Mouse (Mus musculus) liver, embryonic 12.5 days (tissue): ENCODE measurements around the gene Gja1. TPM values are rescaled to one million over a fixed set of nuclear protein-coding genes. Genes with fewer than 3 reads are reported as not detected.

Experiments
- ATAC-seq: fragments of 200-750 bp; cut with Nextera tagmentation; 2 replicates; pipeline ENCODE4 v1.8.0; 2017; ENCODE audit warnings: moderate number of reproducible peaks, mild to moderate bottlenecking, moderate library complexity
- H3K27ac ChIP-seq: fragments of 300-500 bp; sonication (generic); 2 replicates; pipeline ENCODE4 v1.5.1; 2016; ENCODE audit warnings: mild to moderate bottlenecking
- H3K27me3 ChIP-seq: fragments of 300-500 bp; sonication (generic); replicated peaks from 2 replicates; pipeline ENCODE4 v1.6.1; 2016; ENCODE audit warnings: mild to moderate bottlenecking, moderate library complexity
- H3K36me3 ChIP-seq: fragments of 300-500 bp; sonication (generic); 2 replicates; pipeline ENCODE4 v1.6.1; 2016; ENCODE audit warnings: mild to moderate bottlenecking, moderate library complexity
- H3K4me1 ChIP-seq: fragments of 300-500 bp; sonication (generic); 2 replicates; pipeline ENCODE4 v1.6.1; 2016
- H3K4me2 ChIP-seq: fragments of 300-500 bp; sonication (generic); 2 replicates; pipeline ENCODE4 v1.6.1; 2016; ENCODE audit warnings: mild to moderate bottlenecking, moderate library complexity
- H3K4me3 ChIP-seq: fragments of 300-500 bp; sonication (generic); 2 replicates; pipeline ENCODE4 v1.5.1; 2016; ENCODE audit warnings: mild to moderate bottlenecking, moderate library complexity
- H3K9ac ChIP-seq: fragments of 300-500 bp; sonication (generic); 2 replicates; pipeline ENCODE4 v1.6.1; 2016; ENCODE audit warnings: mild to moderate bottlenecking, moderate library complexity
- H3K9me3 ChIP-seq: fragments of 300-500 bp; sonication (generic); replicated peaks from 2 replicates; pipeline ENCODE4 v1.6.1; 2016; ENCODE audit warnings: mild to moderate bottlenecking, moderate library complexity
- WGBS: fragments of 180-500 bp; shearing (Covaris S2); methylation state at CpG from one replicate; pipeline ENCODE4 v1.1.7; 2016; ENCODE audit not compliant: insufficient replicate concordance; 5-methylcytosine and 5-hydroxymethylcytosine counted together
- polyA plus RNA-seq: library from polyadenylated mRNA; unstranded; fragments of >200 nt; fragmentation: Nextera tagmentation; extraction: Ambion mirVana; gene quantifications from 2 replicates; pipeline ENCODE4 v1.2.1, GENCODE M21; 2016

The Gja1 gene
- polyA plus RNA-seq, 1 experiment from 2014 or later, result 11.6 TPM

DNA sequence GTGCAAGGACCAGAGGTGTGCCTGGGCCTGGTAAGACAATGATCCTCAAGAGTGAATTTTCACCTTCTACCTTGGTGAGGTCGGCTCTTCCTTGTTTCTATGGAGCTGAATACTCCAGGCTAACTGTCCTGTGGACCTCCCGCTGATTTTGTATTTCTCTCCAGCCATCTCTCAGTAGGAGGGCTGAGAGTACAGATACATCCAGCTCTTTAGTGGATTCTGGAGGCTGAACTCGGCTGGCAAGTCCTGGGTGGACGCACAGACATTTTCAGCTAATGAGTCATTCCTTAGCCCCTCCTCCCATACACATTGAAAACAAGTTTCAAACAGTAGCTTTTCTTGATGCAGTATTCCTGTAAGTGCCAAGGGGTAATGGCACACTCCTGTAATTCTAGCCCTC is 49.2 kb downstream of the Gja1 start:
- Histone ChIP-seq H3K9ac (no peak overlapping the region), H3K4me1 (0 out of 2 replicates have a peak, but pooled peaks cover under 1% of the 10 kb centered on the region), H3K9me3 (no peaks in the 10 kb centered on the region), H3K27ac (no peak overlapping the region), H3K4me2 (no peak overlapping the region), H3K27me3 (no peaks in the 10 kb centered on the region), H3K4me3 (no peak overlapping the region), H3K36me3 (no peaks in the 10 kb centered on the region)
- ATAC-seq, result no peak
- 56% methylated on average over 4 of the region's 4 CpGs for WGBS

DNA sequence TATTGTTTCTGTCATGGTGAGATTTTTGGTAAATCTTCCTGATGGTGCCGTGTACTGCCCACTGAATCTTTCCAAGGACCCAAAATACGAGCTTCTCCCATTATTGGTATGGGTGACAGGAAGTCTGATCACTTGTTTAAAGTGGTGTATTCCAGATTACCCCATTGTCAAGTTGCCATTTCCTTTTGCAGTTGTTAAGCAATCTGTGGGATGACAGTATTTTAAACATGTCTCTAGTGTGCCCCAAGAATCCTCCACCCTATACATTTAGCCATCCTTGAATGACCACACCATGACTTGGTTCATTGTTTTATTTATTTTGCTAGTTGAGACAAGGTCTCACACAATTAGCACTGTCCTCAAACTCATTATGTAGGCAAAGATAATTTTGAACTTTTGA is 50.3 kb downstream of the Gja1 start:
- Histone ChIP-seq H3K36me3 (no peaks in the 10 kb centered on the region), H3K4me2 (no peak overlapping the region), H3K27ac (no peak overlapping the region), H3K9me3 (no peaks in the 10 kb centered on the region), H3K4me1 (0 out of 2 replicates have a peak, but pooled peaks cover 7% of the 10 kb centered on the region), H3K27me3 (no peaks in the 10 kb centered on the region), H3K4me3 (no peak overlapping the region), H3K9ac (no peak overlapping the region)
- no peak for ATAC-seq
- WGBS, result 52% methylated on average over 2 of the region's 2 CpGs

DNA sequence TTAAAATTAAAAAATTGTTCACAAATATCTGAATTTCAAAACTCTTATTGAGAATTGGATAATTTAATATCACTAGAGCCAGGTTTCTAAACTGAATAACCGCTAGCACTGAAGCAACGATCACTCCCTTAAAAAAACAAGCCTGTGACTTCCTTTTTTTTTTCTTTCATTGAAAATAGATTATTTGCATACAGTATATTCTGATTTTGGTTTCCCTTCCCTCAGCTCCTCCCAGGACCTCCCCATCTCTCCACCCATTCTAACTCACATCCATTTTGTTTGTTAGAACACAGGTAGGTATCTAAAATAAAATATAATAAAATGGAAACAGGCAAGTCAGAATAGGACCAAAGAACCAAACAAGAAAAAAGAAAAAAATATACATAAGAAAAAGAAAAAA is 50.7 kb downstream of the Gja1 start:
- Histone ChIP-seq H3K9ac (no peak overlapping the region), H3K4me3 (no peak overlapping the region), H3K27ac (no peak overlapping the region), H3K36me3 (no peaks in the 10 kb centered on the region), H3K9me3 (no peaks in the 10 kb centered on the region), H3K27me3 (no peaks in the 10 kb centered on the region), H3K4me2 (no peak overlapping the region), H3K4me1 (0 out of 2 replicates have a peak, but pooled peaks cover 7% of the 10 kb centered on the region)
- whole genome bisulfite sequencing, result 70% methylated on average over 2 of the region's 2 CpGs
- no peak for ATAC-seq

DNA sequence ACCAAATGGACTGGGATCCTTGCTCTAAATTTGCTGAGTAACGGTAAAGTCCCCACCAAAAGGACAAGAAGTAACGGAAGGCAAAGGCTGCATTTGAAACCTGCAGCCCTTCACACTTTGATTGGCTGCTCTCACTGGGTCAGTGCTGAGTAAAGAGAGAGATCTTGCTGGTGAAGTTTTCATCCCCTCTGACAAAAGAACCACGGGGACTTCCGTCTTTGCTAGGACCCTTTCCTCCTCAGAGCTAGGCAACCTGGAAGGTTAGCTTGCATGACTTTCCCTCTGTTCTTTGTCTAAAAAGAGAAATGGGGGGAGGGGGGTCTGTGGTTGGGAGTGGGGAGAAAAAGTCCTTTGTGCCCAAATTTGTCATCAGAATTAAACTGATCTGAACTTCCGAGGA is 51.9 kb downstream of the Gja1 start:
- no peak for ATAC-seq
- WGBS, result 68% methylated on average over 5 of the region's 5 CpGs
- 0 out of 2 replicates have a peak, but pooled peaks cover 7% of the 10 kb centered on the region for H3K4me1 ChIP-seq
- no peak overlapping the region for H3K4me3 ChIP-seq
- no peaks in the 10 kb centered on the region for H3K36me3 ChIP-seq
- no peaks in the 10 kb centered on the region for H3K27me3 ChIP-seq
- no peak overlapping the region for H3K9ac ChIP-seq
- no peaks in the 10 kb centered on the region for H3K9me3 ChIP-seq
- no peak overlapping the region for H3K4me2 ChIP-seq
- no peak overlapping the region for H3K27ac ChIP-seq

DNA sequence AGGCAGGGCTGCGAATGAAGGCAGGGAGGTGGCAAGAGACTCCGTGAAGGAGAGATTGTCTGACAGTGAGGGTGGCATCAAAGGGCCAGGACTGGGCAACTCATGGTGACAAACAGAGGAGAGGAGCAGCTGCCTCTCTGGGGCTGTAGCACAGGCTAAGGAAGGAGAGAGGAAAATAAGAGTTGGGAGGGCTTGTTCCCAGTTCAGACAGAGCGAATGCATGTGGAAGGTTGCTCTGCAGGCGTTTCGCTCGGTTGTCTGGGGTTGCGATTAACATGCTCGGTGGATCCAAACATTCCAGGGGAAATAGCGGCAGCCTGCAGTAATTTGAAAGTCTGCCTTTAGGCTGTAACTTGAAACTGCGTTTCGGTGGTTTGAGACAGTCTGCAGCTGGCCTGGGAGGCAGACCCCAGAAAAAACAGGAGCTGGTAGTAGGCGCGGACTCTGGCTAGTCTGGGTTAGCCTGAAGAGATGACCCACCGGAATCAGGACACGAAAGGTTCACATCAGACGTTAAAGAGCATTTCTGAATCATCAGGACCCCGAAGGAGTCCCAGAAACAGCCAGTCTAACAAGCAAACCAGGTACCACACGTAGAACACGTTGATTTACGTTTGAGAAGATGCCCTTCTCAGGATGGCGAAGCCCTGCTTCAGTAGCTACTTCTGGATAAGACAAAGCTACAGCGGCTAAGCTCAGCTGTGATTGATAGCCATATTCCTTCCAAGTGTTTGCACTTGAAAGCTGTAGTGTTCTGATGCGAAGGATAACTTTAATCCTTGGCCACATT is 54.7 kb downstream of the Gja1 start:
- Histone ChIP-seq H3K4me3 (no peak overlapping the region; the same call in 1 of the 2 replicates), H3K27ac (no peak overlapping the region), H3K9me3 (no peaks in the 10 kb centered on the region), H3K4me1 (0 out of 2 replicates have a peak, but pooled peaks cover 7% of the 10 kb centered on the region), H3K9ac (no peak overlapping the region), H3K36me3 (no peaks in the 10 kb centered on the region), H3K4me2 (peak overlapping the region; percentile 34), H3K27me3 (no peaks in the 10 kb centered on the region)
- no peak for ATAC-seq
- 24% methylated on average over 23 of the region's 23 CpGs for WGBS

DNA sequence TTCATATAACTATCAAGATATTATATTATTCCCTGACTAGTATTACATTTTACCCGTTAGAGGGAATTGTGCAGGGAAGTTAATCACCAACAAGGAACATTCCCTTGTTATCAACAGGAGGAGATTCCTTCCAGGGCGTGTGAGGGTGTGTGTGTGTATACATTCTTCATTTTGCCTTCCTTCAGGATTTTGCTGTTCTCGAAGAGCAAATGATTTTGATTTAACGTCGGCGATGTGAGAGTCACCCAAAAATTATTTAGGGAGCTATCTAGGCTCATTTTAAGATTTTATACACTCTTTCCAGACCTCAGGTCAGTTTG is 55.2 kb downstream of the Gja1 start:
- Histone ChIP-seq H3K36me3 (no peaks in the 10 kb centered on the region), H3K4me3 (no peak overlapping the region), H3K4me2 (no peak overlapping the region), H3K9me3 (no peaks in the 10 kb centered on the region), H3K9ac (no peak overlapping the region), H3K27ac (no peak overlapping the region), H3K27me3 (no peaks in the 10 kb centered on the region), H3K4me1 (peaks cover 8% of the 10 kb centered on the region; the same call in 1 of the 2 replicates)
- 65% methylated on average over 6 of the region's 6 CpGs for WGBS
- ATAC-seq, result no peak

DNA sequence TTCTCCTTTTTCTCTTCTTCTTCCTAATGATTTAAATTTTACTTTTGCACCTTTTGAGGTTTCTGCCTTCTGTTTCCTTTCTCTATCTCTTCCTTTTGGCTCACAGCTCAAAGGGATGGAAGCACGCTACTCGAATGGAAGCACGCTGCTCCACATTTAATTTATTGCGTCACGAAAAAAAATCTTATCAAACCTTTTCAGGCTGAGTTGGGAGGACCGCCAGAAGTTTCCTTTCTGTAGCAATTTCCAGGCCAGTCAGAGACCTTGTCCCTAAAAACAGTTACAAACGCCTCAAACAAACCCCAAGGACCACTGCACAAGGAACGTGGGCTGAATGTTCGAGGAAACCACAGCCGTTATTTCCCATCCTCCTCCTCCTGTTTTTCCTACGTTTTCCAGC is 60.2 kb downstream of the Gja1 start:
- WGBS, result 38% methylated on average over 11 of the region's 11 CpGs
- H3K4me1 ChIP-seq, result peaks cover 8% of the 10 kb centered on the region
- H3K36me3 ChIP-seq, result no peaks in the 10 kb centered on the region
- H3K27ac ChIP-seq, result no peak overlapping the region
- no peak for ATAC-seq
- no peak overlapping the region for H3K4me2 ChIP-seq
- H3K9me3 ChIP-seq, result no peaks in the 10 kb centered on the region
- H3K4me3 ChIP-seq, result no peak overlapping the region
- no peak overlapping the region for H3K9ac ChIP-seq
- no peaks in the 10 kb centered on the region for H3K27me3 ChIP-seq

DNA sequence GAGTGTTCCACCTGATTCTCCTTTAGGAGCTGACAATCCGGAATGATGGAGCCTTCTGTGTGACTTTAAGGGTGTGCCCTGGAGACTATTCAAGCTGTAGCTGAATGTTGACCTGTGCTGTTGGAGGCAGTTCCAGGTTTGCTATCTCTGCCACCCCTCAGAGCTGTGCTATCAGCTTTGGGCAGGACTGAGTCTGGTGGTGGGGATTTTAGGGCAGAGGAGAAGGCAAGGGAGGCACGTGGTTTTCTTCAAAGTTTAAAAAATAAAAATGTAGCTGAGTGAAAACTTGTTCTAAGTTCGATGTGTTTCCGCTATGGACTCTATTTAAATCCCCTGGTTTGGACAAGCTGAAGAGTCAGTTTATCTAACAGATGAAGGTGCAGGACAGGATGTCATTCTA is 62.5 kb downstream of the Gja1 start:
- Histone ChIP-seq H3K27ac (no peak overlapping the region), H3K4me3 (no peak overlapping the region), H3K9me3 (no peaks in the 10 kb centered on the region), H3K4me1 (peaks cover 8% of the 10 kb centered on the region), H3K4me2 (no peak overlapping the region), H3K27me3 (no peaks in the 10 kb centered on the region), H3K36me3 (no peaks in the 10 kb centered on the region), H3K9ac (no peak overlapping the region)
- ATAC-seq, result peak; percentile 75
- 41% methylated on average over 4 of the region's 4 CpGs for WGBS

DNA sequence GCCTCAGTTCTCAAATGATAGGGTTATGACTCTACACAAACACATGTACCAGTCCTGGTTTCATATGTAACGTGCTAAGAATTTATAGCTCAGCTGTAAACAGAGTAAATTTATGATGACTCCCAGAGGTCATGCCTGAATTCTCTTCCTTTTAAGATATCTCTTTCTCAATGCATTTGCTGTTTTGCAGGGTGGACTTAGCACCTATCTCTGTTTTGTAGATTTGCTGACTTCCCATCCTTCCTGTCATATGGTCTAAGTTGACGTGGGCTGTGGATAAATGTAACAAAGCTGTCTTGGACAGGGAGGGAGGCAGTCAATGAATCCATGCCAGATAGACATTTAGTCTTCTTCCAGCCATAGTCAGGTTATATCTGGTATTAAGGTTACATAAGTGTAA is 67.3 kb downstream of the Gja1 start:
- 49% methylated on average over 2 of the region's 2 CpGs for WGBS
- Histone ChIP-seq H3K9me3 (no peaks in the 10 kb centered on the region), H3K4me3 (no peak overlapping the region), H3K9ac (no peak overlapping the region), H3K4me1 (peaks cover 5% of the 10 kb centered on the region; the same call in 1 of the 2 replicates), H3K4me2 (no peak overlapping the region), H3K27me3 (no peaks in the 10 kb centered on the region), H3K36me3 (no peaks in the 10 kb centered on the region), H3K27ac (no peak overlapping the region)
- no peak for ATAC-seq

DNA sequence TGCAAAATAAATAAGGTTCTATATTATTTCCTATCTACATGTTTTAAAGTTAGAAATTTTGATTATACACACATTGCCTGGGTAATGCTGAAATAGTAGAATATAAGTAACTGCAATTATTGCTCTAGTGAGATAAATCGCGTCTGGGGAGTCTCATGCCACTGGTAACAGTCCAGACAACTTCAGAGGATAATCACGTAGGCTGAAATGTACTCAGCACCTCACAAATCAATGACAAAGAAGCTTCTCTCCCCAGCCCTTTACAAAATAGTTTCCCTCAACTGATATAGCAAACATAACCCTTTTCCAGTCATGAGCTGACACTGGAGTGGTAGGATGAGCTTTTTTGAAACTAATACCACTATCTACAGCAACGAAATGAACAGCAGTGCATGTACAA is 71.9 kb downstream of the Gja1 start:
- Histone ChIP-seq H3K9ac (no peak overlapping the region), H3K27ac (no peak overlapping the region), H3K36me3 (no peaks in the 10 kb centered on the region), H3K4me1 (no peaks in the 10 kb centered on the region), H3K4me2 (no peak overlapping the region), H3K4me3 (no peak overlapping the region), H3K27me3 (no peaks in the 10 kb centered on the region), H3K9me3 (no peaks in the 10 kb centered on the region)
- ATAC-seq, result no peak
- 55% methylated on average over 4 of the region's 4 CpGs for WGBS

Other genes with a start within 250 kb of the Gja1 start
- gene Tbc1d32, start 148.6 kb upstream of the Gja1 start, polyA plus RNA-seq, result 1.1 and 1.2 TPM in 2 replicates